ENCODE assay signal across 8 mouse cellular contexts in the genomic region with DNA sequence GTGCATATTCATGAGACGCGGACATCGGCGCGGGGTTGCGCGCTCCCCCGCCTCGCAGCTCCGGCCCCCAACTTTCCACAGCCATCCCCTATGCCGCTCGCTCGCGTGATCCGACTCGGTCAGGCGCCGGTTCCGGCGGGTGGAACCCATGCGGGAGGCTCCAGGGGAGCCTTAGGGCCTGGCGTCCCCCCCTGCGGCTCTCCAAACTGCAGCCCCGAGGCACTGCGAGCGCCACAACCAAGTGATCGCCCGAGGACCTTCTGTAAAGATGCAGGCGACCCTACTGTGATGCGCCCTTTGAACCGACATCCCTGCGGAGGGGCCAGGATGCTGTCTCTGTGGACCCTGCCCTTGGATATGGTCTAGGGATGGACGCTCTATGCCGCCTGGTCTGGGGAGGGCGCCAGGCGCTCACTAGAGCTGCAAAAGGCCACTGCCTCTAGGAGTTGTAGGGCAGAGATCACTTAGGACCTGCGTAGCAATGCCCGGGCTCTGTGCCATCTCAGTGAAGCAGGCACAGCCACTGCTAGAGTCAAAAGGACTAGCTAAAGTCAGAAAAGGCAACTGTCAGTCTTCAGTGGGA. TPM values are rescaled to one million over a fixed set of nuclear protein-coding genes. Genes with fewer than 3 reads are reported as not detected.
DNase-seq lines count a peak whose midpoint lies in the region; ATAC-seq lines count a peak whose summit lies in the region.

No protein-coding gene starts in this region.

- WGBS in forebrain, embryonic 16.5 days: under 1% methylated on average over 38 of the region's 38 CpGs

- DNase-seq in layer of hippocampus, postnatal 14 days (ENCODE audit: low spot score in 2 of 2): peak; percentile 33 to 71
- no peak for DNase-seq in layer of hippocampus, postnatal 10 days (ENCODE audit: low spot score in 2 of 2)
- DNase-seq in cerebellum, adult 11 months: peak; percentile 60
- DNase-seq in kidney, adult 8-10 months: peak; percentile 71 to 77
- peak; percentile 4 for DNase-seq in lung, postnatal 10 days
- peak; percentile 59 for DNase-seq in testis, postnatal 10 days (ENCODE audit: low spot score)
- no peak for DNase-seq in c-Kit-positive CD71-positive TER-119-positive erythroid progenitor cells, embryonic 14.5 days (ENCODE audit: low spot score)

- H3K4me3 ChIP-seq in forebrain, embryonic 16.5 days (replicated peaks; ENCODE audit: low read length): peak overlapping the region; percentile 73

- 0 out of 2 replicates have a peak, but pooled peaks cover 6% of the 10 kb centered on the region for H3K27me3 ChIP-seq in forebrain, embryonic 16.5 days (replicated peaks; ENCODE audit: control insufficient read depth, insufficient read depth, low read length)

- H3K9ac ChIP-seq in forebrain, embryonic 16.5 days (replicated peaks; ENCODE audit: low read depth, low read length): peak overlapping the region; percentile 80

- peaks cover 11% of the 10 kb centered on the region for H3K4me1 ChIP-seq in forebrain, embryonic 16.5 days (replicated peaks; ENCODE audit: control insufficient read depth, insufficient read depth, low read length)

- peak overlapping the region; percentile 72 for H3K27ac ChIP-seq in forebrain, embryonic 16.5 days (ENCODE audit: low read length)

- no peaks in the 10 kb centered on the region for H3K36me3 ChIP-seq in forebrain, embryonic 16.5 days (ENCODE audit: control insufficient read depth, insufficient read depth)

- no peaks in the 10 kb centered on the region for H3K9me3 ChIP-seq in forebrain, embryonic 16.5 days (ENCODE audit: control insufficient read depth, low read length)

- H3K4me2 ChIP-seq in forebrain, embryonic 16.5 days (ENCODE audit: low read length): peak overlapping the region; percentile 89

- peak; percentile 43 for ATAC-seq in forebrain, embryonic 16.5 days

RNA-seq across cellular contexts. Expression of a gene that starts 0.4 kb away (rescaled TPM):
- 100 to 1,000 TPM; 152 to 159 TPM for total RNA-seq in layer of hippocampus, postnatal 14 days (2021)
- 100 to 1,000 TPM; 142 to 154 TPM for total RNA-seq in layer of hippocampus, postnatal 10 days (2021)
- polyA plus RNA-seq in forebrain, embryonic 16.5 days (2015; fragmentation: Nextera tagmentation; extraction: Ambion mirVana): 21.2 and 24.5 TPM in 2 replicates

Comparison
In these comparisons a context has a peak if more than half of its experiments do, and no peak if none do; other contexts are left out.
1. DNase-seq: peak in layer of hippocampus, postnatal 14 days (2 of 2), cerebellum, adult 11 months (single experiment), kidney, adult 8-10 months (2 of 2), lung, postnatal 10 days (single experiment) and testis, postnatal 10 days (single experiment); none in layer of hippocampus, postnatal 10 days (0 of 2) and c-Kit-positive CD71-positive TER-119-positive erythroid progenitor cells, embryonic 14.5 days (single experiment).